Mouse (Mus musculus) MEL (cell line): ENCODE data around the gene Spata2. TPM values are rescaled to one million over a fixed set of nuclear protein-coding genes. Genes with fewer than 3 reads are reported as not detected.

ENCODE experiments used
- DNase-seq: peaks from one replicate; pipeline ENCODE4 v3.0.0; 2011; ENCODE audit warnings: low read depth, low spot score
- H3K27ac ChIP-seq: 2 replicates; pipeline ENCODE4 v1.5.1; 2012; ENCODE audit warnings: low read depth, mild to moderate bottlenecking, control low read depth, low read length, moderate library complexity; ENCODE audit not compliant: control insufficient read depth
- H3K27me3 ChIP-seq, 2 experiments: fragments of 150-350 bp in 1 of 2; sonication (generic) in 1 of 2; 2 replicates each; pipeline ENCODE4 v1.6.1; 2012; ENCODE audit warnings: low read length in 2 of 2, mild to moderate bottlenecking in 2 of 2, improper control_type of control experiment in 1 of 2, moderate library complexity in 1 of 2; ENCODE audit not compliant: insufficient read depth in 2 of 2, control insufficient read depth in 1 of 2
- H3K36me3 ChIP-seq, 2 experiments: 2 replicates each; pipeline ENCODE4 v1.6.1; 2012 to 2014; ENCODE audit warnings: low read length in 2 of 2, improper control_type of control experiment in 1 of 2, inconsistent platforms in 1 of 2, mild to moderate bottlenecking in 1 of 2; ENCODE audit not compliant: insufficient read depth in 2 of 2, control insufficient read depth in 1 of 2
- H3K4me1 ChIP-seq, 2 experiments: fragments of 150-350 bp in 1 of 2; sonication (generic) in 1 of 2; 2 replicates each; pipeline ENCODE4 v1.6.1; 2012; ENCODE audit warnings: low read length in 2 of 2, improper control_type of control experiment in 1 of 2, mild to moderate bottlenecking in 1 of 2; ENCODE audit not compliant: insufficient read depth in 2 of 2, control insufficient read depth in 1 of 2
- H3K4me3 ChIP-seq, 2 experiments: fragments of 150-350 bp in 1 of 2; sonication (generic) in 1 of 2; 2 replicates each; pipeline ENCODE4 v1.5.1; 2012; ENCODE audit warnings: low read depth in 2 of 2, low read length in 2 of 2, mild to moderate bottlenecking in 2 of 2, moderate library complexity in 2 of 2, control low read depth in 1 of 2, improper control_type of control experiment in 1 of 2; ENCODE audit not compliant: control insufficient read depth in 1 of 2, insufficient read depth in 1 of 2
- H3K79me2 ChIP-seq: 2 replicates; pipeline ENCODE4 v1.6.1; 2012; ENCODE audit warnings: mild to moderate bottlenecking, low read length, moderate library complexity; ENCODE audit not compliant: control insufficient read depth, poor library complexity, insufficient read depth
- H3K9ac ChIP-seq: 2 replicates; pipeline ENCODE4 v1.6.1; 2012; ENCODE audit warnings: low read depth, mild to moderate bottlenecking, control low read depth, low read length, moderate library complexity; ENCODE audit not compliant: control insufficient read depth, poor library complexity, severe bottlenecking
- H3K9me3 ChIP-seq: fragments of 150-350 bp; sonication (generic); replicated peaks from 2 replicates; pipeline ENCODE4 v1.6.1; 2012; ENCODE audit warnings: mild to moderate bottlenecking, low read length, improper control_type of control experiment, moderate library complexity; ENCODE audit not compliant: insufficient read depth
- CTCF ChIP-seq, 3 experiments: IDR thresholded peaks in 2 of 3; conservative IDR thresholded peaks in 1 of 3; 2 replicates each; pipeline ENCODE4 v1.5.1; 2011 to 2012; ENCODE audit warnings: low read length in 3 of 3, low read depth in 2 of 3, mild to moderate bottlenecking in 2 of 3, improper control_type of control experiment in 1 of 3, inconsistent platforms in 1 of 3, mixed read lengths in 1 of 3, moderate library complexity in 1 of 3; ENCODE audit not compliant: control insufficient read depth in 1 of 3, insufficient read depth in 1 of 3, poor library complexity in 1 of 3, severe bottlenecking in 1 of 3
- E2F4 ChIP-seq: IDR thresholded peaks from 2 replicates; pipeline ENCODE4 v1.6.1; 2011; ENCODE audit warnings: low read depth, low read length, improper control_type of control experiment, borderline replicate concordance
- EP300 ChIP-seq, 2 experiments: IDR thresholded peaks; 2 replicates each; pipeline ENCODE4 v1.6.1; 2011; ENCODE audit warnings: improper control_type of control experiment in 2 of 2, low read length in 2 of 2, low read depth in 1 of 2, mild to moderate bottlenecking in 1 of 2
- ETS1 ChIP-seq: IDR thresholded peaks from 2 replicates; pipeline ENCODE4 v1.6.1; 2012; ENCODE audit warnings: low read depth, mild to moderate bottlenecking, inconsistent platforms, low read length, improper control_type of control experiment, moderate library complexity
- JUND ChIP-seq: IDR thresholded peaks from 2 replicates; pipeline ENCODE4 v1.6.1; 2011; ENCODE audit warnings: low read depth, mild to moderate bottlenecking, improper control_type of control experiment, low read length
- KAT2A ChIP-seq: conservative IDR thresholded peaks from 2 replicates; pipeline ENCODE4 v1.6.1; 2012; ENCODE audit warnings: low read depth, low read length, improper control_type of control experiment, inconsistent platforms
- MAX ChIP-seq: IDR thresholded peaks from 2 replicates; pipeline ENCODE4 v1.6.1; 2011; ENCODE audit warnings: low read length, improper control_type of control experiment
- MEF2A ChIP-seq: IDR thresholded peaks from 2 replicates; pipeline ENCODE4 v1.6.1; 2014; ENCODE audit warnings: low read depth, mild to moderate bottlenecking, inconsistent platforms, low read length, improper control_type of control experiment; ENCODE audit not compliant: poor library complexity, insufficient replicate concordance, severe bottlenecking; ENCODE audit errors: extremely low read depth
- MXI1 ChIP-seq: IDR thresholded peaks from 2 replicates; pipeline ENCODE4 v1.6.1; 2011; ENCODE audit warnings: mild to moderate bottlenecking, low read depth, low read length, improper control_type of control experiment
- NRF1 ChIP-seq: IDR thresholded peaks from 2 replicates; pipeline ENCODE4 v1.6.1; 2014; ENCODE audit warnings: low read depth, mild to moderate bottlenecking, inconsistent platforms, low read length, improper control_type of control experiment, moderate library complexity; ENCODE audit not compliant: poor library complexity, insufficient read depth, severe bottlenecking
- POLR2AphosphoS2 ChIP-seq: IDR thresholded peaks from 2 replicates; pipeline ENCODE4 v1.6.1; 2011; ENCODE audit warnings: low read length, improper control_type of control experiment
- RCOR1 ChIP-seq: IDR thresholded peaks from 2 replicates; pipeline ENCODE4 v1.6.1; 2012; ENCODE audit warnings: low read depth, mild to moderate bottlenecking, inconsistent platforms, low read length, improper control_type of control experiment
- SIN3A ChIP-seq: IDR thresholded peaks from 2 replicates; pipeline ENCODE4 v1.6.1; 2012; ENCODE audit warnings: low read length, improper control_type of control experiment, inconsistent platforms
- SMC3 ChIP-seq: IDR thresholded peaks from 2 replicates; pipeline ENCODE4 v1.6.1; 2011; ENCODE audit warnings: low read depth, low read length, improper control_type of control experiment
- TCF12 ChIP-seq: IDR thresholded peaks from 2 replicates; pipeline ENCODE4 v1.6.1; 2014; ENCODE audit warnings: low read depth, mild to moderate bottlenecking, inconsistent platforms, low read length, improper control_type of control experiment, moderate library complexity
- polyA plus RNA-seq, 2 experiments: library from polyadenylated mRNA; stranded (reverse) in 1 of 2; unstranded in 1 of 2; fragments of >175 nt in 1 of 2; fragments of >200 nt in 1 of 2; gene quantifications; 2 replicates each; pipeline versions ENCODE4 v1.2.1 to v1.2.4; 2012; ENCODE audit warnings: low replicate concordance in 2 of 2, low read depth in 1 of 2; ENCODE audit not compliant: insufficient read length in 2 of 2, insufficient read depth in 1 of 2, missing spikeins in 1 of 2
- total RNA-seq: library from RNA; depleted of rRNA; stranded (reverse); fragments of 300-350 nt; gene quantifications from 2 replicates; pipeline ENCODE4 v1.2.3, GENCODE M21; 2012

The Spata2 gene
- total and polyA plus RNA-seq, 3 experiments, result 9.4 to 33.5 TPM; not detected in 1

GRCm38 (mm10) chr2:167487551-167487950, 5.1 kb downstream of the Spata2 start:
- no peak overlapping the region for H3K9ac ChIP-seq
- DNase-seq, result no peak
- peaks cover 5 to 7% of the 10 kb centered on the region in 2 experiments; a peak in 2 of 4 replicates for H3K4me1 ChIP-seq
- peaks cover 1 to 6% of the 10 kb centered on the region in 2 experiments; a peak in 3 of 4 replicates for H3K36me3 ChIP-seq
- H3K27ac ChIP-seq, result no peak overlapping the region
- H3K79me2 ChIP-seq, result peaks cover 59% of the 10 kb centered on the region
- no peaks in the 10 kb centered on the region for H3K27me3 ChIP-seq
- H3K4me3 ChIP-seq, result no peak overlapping the region
- no peaks in the 10 kb centered on the region for H3K9me3 ChIP-seq
- TF ChIP-seq KAT2A, result no peak
- TF ChIP-seq, all 39 proteins: peak for 0

GRCm38 (mm10) chr2:167486573-167486972, 6.1 kb downstream of the Spata2 start:
- no peak overlapping the region for H3K9ac ChIP-seq
- TF ChIP-seq MEF2A, result no peak
- TF ChIP-seq E2F4, result no peak
- no peak for TF ChIP-seq NRF1
- no peak for TF ChIP-seq TCF12
- TF ChIP-seq RCOR1, result no peak
- TF ChIP-seq ETS1, result no peak
- TF ChIP-seq SIN3A, result no peak
- no peak for TF ChIP-seq KAT2A
- no peak for TF ChIP-seq POLR2AphosphoS2
- TF ChIP-seq JUND, result no peak
- no peak for TF ChIP-seq MAX
- TF ChIP-seq EP300 (IDR thresholded peaks at IDR 0.05; ENCODE audit: low read depth in 1 of 2, low read length in 2 of 2), result no peak
- no peak for TF ChIP-seq MXI1
- TF ChIP-seq SMC3, result no peak
- TF ChIP-seq CTCF (IDR thresholded peaks at IDR 0.05 in 2 of 3, conservative IDR thresholded peaks at IDR 0.05 in 1 of 3; ENCODE audit: control insufficient read depth in 1 of 3, insufficient read depth in 1 of 3, low read depth in 2 of 3, low read length in 3 of 3, poor library complexity in 1 of 3, severe bottlenecking in 1 of 3), result no peak
- TF ChIP-seq, all 39 proteins: peak for 0
- H3K27me3 ChIP-seq, result no peaks in the 10 kb centered on the region
- peaks cover 49% of the 10 kb centered on the region for H3K79me2 ChIP-seq
- H3K4me1 ChIP-seq, result peaks cover 2 to 4% of the 10 kb centered on the region in 2 experiments; a peak in 2 of 4 replicates
- H3K9me3 ChIP-seq, result no peaks in the 10 kb centered on the region
- peaks cover 1 to 4% of the 10 kb centered on the region in 2 experiments; a peak in 3 of 4 replicates for H3K36me3 ChIP-seq
- no peak overlapping the region for H3K27ac ChIP-seq
- no peak for DNase-seq
- H3K4me3 ChIP-seq, result no peak overlapping the region
